Mouse (Mus musculus) hindbrain, postnatal 0 days (tissue): ENCODE results near the gene Olfr1151. TPM values are rescaled to one million over a fixed set of nuclear protein-coding genes. Genes with fewer than 3 reads are reported as not detected.

ENCODE experiments used
- ATAC-seq: fragments of 200-750 bp; cut with Nextera tagmentation; 2 replicates; pipeline ENCODE4 v1.8.0; 2017; ENCODE audit warnings: mild to moderate bottlenecking, moderate TSS enrichment, moderate library complexity
- DNase-seq: peaks from one replicate; pipeline ENCODE4 v3.0.0-alpha.2; 2015; ENCODE audit warnings: low spot score
- H3K27ac ChIP-seq: fragments of 300-500 bp; sonication (generic); 2 replicates; pipeline ENCODE4 v1.5.1; 2014; ENCODE audit warnings: mild to moderate bottlenecking
- H3K27me3 ChIP-seq: fragments of 300-500 bp; sonication (generic); 2 replicates; pipeline ENCODE4 v1.6.1; 2014; ENCODE audit warnings: low read length, mixed read lengths; ENCODE audit not compliant: insufficient read depth
- H3K36me3 ChIP-seq: fragments of 300-500 bp; sonication (generic); 2 replicates; pipeline ENCODE4 v1.6.1; 2014; ENCODE audit warnings: low read length, mixed read lengths; ENCODE audit not compliant: insufficient read depth
- H3K4me1 ChIP-seq: fragments of 300-500 bp; sonication (generic); 2 replicates; pipeline ENCODE4 v1.6.1; 2014; ENCODE audit warnings: antibody characterized with exemption, low read length, mixed read lengths; ENCODE audit not compliant: insufficient read depth
- H3K4me2 ChIP-seq: fragments of 300-500 bp; sonication (generic); 2 replicates; pipeline ENCODE4 v1.6.1; 2014; ENCODE audit warnings: low read depth, mild to moderate bottlenecking, low read length, moderate library complexity, mixed read lengths
- H3K4me3 ChIP-seq: fragments of 300-500 bp; sonication (generic); 2 replicates; pipeline ENCODE4 v1.5.1; 2014; ENCODE audit warnings: low read length
- H3K9ac ChIP-seq: fragments of 300-500 bp; sonication (generic); replicated peaks from 2 replicates; pipeline ENCODE4 v1.6.1; 2014; ENCODE audit warnings: mild to moderate bottlenecking, low read length, moderate library complexity, mixed read lengths
- H3K9me3 ChIP-seq: fragments of 300-500 bp; sonication (generic); 2 replicates; pipeline ENCODE4 v1.6.1; 2016; ENCODE audit warnings: low read length, mixed read lengths
- CTCF ChIP-seq: IDR thresholded peaks from 2 replicates; pipeline ENCODE4 v1.5.1; 2016; ENCODE audit warnings: antibody characterized with exemption, control low read depth, low read depth
- WGBS: fragments of 180-500 bp; shearing (Covaris S2); extraction: QIAGEN DNeasy Blood & Tissue Kit; methylation state at CpG from one replicate; pipeline ENCODE4 v1.1.7; 2014; 5-methylcytosine and 5-hydroxymethylcytosine counted together
- polyA plus RNA-seq: library from polyadenylated mRNA; unstranded; fragments of >200 nt; fragmentation: Nextera tagmentation; extraction: Ambion mirVana; gene quantifications from 2 replicates; pipeline ENCODE4 v1.2.1, GENCODE M21; 2015
- total RNA-seq: library from RNA; depleted of rRNA; stranded (reverse); fragments of >200 nt; gene quantifications from 2 replicates; pipeline ENCODE4 v1.2.3, GENCODE M21; 2014; rRNA removed

The Olfr1151 gene
- total RNA-seq (not detected in 2 replicates), polyA plus RNA-seq (not detected in 2 replicates)

- no peaks in the 10 kb centered on the region for H3K27me3 ChIP-seq
- no peak within 1 kb of the TSS for H3K4me2 ChIP-seq
- no peak within 1 kb of the TSS for H3K9ac ChIP-seq
- no peaks in the 10 kb centered on the region for H3K9me3 ChIP-seq
- ATAC-seq: no peak
- no peak for DNase-seq
- H3K4me3 ChIP-seq: no peak within 1 kb of the TSS
- TF ChIP-seq CTCF: no peak
- H3K36me3 ChIP-seq: no peaks in the 10 kb centered on the region
- no peaks in the 10 kb centered on the region for H3K4me1 ChIP-seq
- 93% methylated on average over 1 of the region's 1 CpGs for WGBS
- H3K27ac ChIP-seq: no peak within 1 kb of the TSS
Observed at GRCm38 (mm10) chr2:87855562-87855961, at the start of gene Olfr1151. Gene Olfr1151, plus strand, starts transcription at chr2:87855862.

DNA sequence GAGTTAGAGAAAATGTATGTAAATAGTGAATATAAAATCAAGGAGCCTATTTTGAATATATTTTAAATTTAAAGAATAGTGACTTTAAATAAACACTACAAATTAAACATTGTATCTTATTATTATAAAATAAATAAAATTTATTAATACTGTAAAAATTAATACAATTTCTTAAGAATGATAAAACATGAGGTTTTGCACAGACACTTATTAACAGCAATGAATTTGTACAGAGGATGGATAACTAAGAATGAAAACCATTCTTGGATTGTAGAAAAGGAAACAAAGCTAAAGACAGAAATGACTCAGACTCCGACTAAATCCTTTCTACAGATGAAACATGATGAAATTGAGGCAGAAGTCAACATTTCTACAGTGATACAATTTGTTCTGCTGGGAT lies 46.1 kb upstream of the Olfr1151 start, which contains the start of gene Olfr1145:
TSS of gene Olfr1145 (plus strand) at position 301 of the 400 bp plus-strand sequence.
- TF ChIP-seq CTCF: no peak
- WGBS: 80% methylated on average over 1 of the region's 1 CpGs

DNA sequence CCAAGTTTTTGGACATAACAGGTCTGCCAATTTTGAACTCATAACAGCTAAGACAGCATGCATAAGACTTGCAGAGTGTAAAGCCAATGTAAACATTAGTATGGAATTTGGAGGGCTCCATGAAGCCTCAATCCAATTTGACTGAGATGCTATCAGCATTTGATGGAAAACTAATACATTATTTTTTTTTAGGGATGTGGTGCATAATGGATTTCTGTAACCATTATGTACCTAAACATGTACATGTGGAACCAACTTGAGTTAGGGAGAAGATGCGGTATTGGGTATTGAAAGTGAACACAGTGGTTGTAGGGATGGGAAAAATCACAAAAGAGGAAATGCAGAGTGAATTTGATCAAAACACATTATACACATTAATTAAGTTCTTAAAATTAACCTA lies 25.4 kb upstream of the Olfr1151 start, which contains the start of gene Olfr1148:
TSS of gene Olfr1148 (plus strand) at position 301 of the 400 bp plus-strand sequence.
- Histone ChIP-seq H3K27me3 (no peaks in the 10 kb centered on the region), H3K27ac (no peak within 1 kb of the TSS), H3K4me3 (no peak within 1 kb of the TSS), H3K9ac (no peak within 1 kb of the TSS), H3K9me3 (no peaks in the 10 kb centered on the region), H3K36me3 (no peaks in the 10 kb centered on the region), H3K4me2 (no peak within 1 kb of the TSS), H3K4me1 (no peaks in the 10 kb centered on the region)
- TF ChIP-seq CTCF: no peak
- DNase-seq: no peak
- 93% methylated on average over 1 of the region's 1 CpGs for WGBS
- ATAC-seq: no peak

More for the DNA sequence above, 46.1 kb upstream of the Olfr1151 start, which contains the start of gene Olfr1145:
- no peak within 1 kb of the TSS for H3K27ac ChIP-seq
- ATAC-seq (no peak), DNase-seq (no peak)
- no peaks in the 10 kb centered on the region for H3K4me1 ChIP-seq
- H3K9me3 ChIP-seq: no peaks in the 10 kb centered on the region
- no peak within 1 kb of the TSS for H3K4me3 ChIP-seq
- H3K27me3 ChIP-seq: no peaks in the 10 kb centered on the region
- no peak within 1 kb of the TSS for H3K4me2 ChIP-seq
- no peak within 1 kb of the TSS for H3K9ac ChIP-seq
- no peaks in the 10 kb centered on the region for H3K36me3 ChIP-seq

- no peaks in the 10 kb centered on the region for H3K9me3 ChIP-seq
- WGBS: 76% methylated on average over 1 of the region's 1 CpGs
- H3K4me3 ChIP-seq: no peak within 1 kb of the TSS
Observed at GRCm38 (mm10) chr2:87843693-87844092, 12.0 kb upstream of the Olfr1151 start, which contains the start of gene Olfr1150-ps1. Gene Olfr1150-ps1, plus strand, starts transcription at chr2:87843993.

GRCm38 (mm10) chr2:87866192-87866591 lies 10.5 kb downstream of the Olfr1151 start, which contains the start of gene Olfr1152:
Gene Olfr1152, plus strand, starts transcription at chr2:87866492.
- Histone ChIP-seq H3K4me2 (no peak within 1 kb of the TSS), H3K36me3 (no peaks in the 10 kb centered on the region), H3K4me1 (no peaks in the 10 kb centered on the region), H3K9ac (no peak within 1 kb of the TSS), H3K4me3 (no peak within 1 kb of the TSS), H3K27ac (no peak within 1 kb of the TSS), H3K9me3 (no peaks in the 10 kb centered on the region), H3K27me3 (no peaks in the 10 kb centered on the region)
- ATAC-seq: no peak
- DNase-seq: no peak
- TF ChIP-seq CTCF: no peak

More at GRCm38 (mm10) chr2:87843693-87844092, 12.0 kb upstream of the Olfr1151 start, which contains the start of gene Olfr1150-ps1:
- no peak for ATAC-seq
- no peaks in the 10 kb centered on the region for H3K27me3 ChIP-seq
- H3K9ac ChIP-seq: no peak within 1 kb of the TSS
- H3K4me2 ChIP-seq: no peak within 1 kb of the TSS
- no peak within 1 kb of the TSS for H3K27ac ChIP-seq
- H3K4me1 ChIP-seq: no peaks in the 10 kb centered on the region
- H3K36me3 ChIP-seq: no peaks in the 10 kb centered on the region
- no peak for DNase-seq
- TF ChIP-seq CTCF: no peak

DNA sequence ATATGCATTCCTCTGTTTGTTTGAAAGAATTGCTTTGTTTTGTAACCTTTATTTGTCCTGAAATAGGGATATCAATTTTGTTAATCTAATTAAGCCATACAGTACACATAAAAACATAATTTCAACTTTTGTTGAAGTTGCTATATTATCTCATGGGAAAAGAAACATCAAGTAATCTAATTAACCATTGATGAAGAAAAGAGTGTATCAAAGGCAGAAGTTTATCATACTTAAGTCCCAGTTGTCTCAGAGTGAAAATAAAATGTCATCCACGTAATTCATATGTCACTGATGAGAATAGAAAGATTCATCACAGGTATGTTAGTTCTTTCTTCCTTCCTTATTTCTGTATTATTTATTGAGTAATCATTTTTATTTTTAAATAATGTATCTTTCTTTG lies 39.0 kb downstream of the Olfr1151 start, which contains the start of gene Olfr1153:
TSS of gene Olfr1153 (plus strand) at position 301 of the 400 bp plus-strand sequence.
- no peaks in the 10 kb centered on the region for H3K36me3 ChIP-seq
- no peak within 1 kb of the TSS for H3K9ac ChIP-seq
- H3K4me2 ChIP-seq: no peak within 1 kb of the TSS
- no peak for DNase-seq
- H3K27me3 ChIP-seq: no peaks in the 10 kb centered on the region
- no peak for ATAC-seq
- H3K4me3 ChIP-seq: no peak within 1 kb of the TSS
- H3K9me3 ChIP-seq: no peaks in the 10 kb centered on the region
- H3K27ac ChIP-seq: no peak within 1 kb of the TSS
- WGBS: 75% methylated on average over 1 of the region's 1 CpGs
- no peak for TF ChIP-seq CTCF
- no peaks in the 10 kb centered on the region for H3K4me1 ChIP-seq

DNA sequence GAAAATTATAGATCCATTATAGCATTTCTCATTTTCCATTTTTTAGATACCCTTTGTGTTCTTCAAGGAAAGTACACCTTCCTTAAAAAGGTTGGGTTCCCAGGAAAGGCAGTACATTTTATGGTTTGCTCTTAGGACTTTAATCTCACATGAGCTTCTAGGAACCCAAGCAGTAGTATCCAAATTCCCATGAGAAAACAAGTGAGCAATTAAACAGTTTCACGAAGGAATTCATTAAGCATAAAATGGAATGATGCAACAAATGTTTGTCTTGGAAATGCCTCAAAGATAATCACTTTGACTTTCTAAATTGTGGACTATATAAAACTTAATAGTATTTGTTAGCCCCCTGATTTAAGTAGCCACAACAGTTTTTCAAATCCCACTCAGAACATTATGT lies 49.4 kb downstream of the Olfr1151 start, which contains the start of gene Olfr1154:
TSS of gene Olfr1154 (minus strand) at position 101 of the 400 bp plus-strand sequence.
- no peak within 1 kb of the TSS for H3K4me2 ChIP-seq
- 85% methylated on average over 1 of the region's 1 CpGs for WGBS
- no peaks in the 10 kb centered on the region for H3K27me3 ChIP-seq
- no peak within 1 kb of the TSS for H3K4me3 ChIP-seq
- no peaks in the 10 kb centered on the region for H3K4me1 ChIP-seq
- H3K9ac ChIP-seq: no peak within 1 kb of the TSS
- H3K9me3 ChIP-seq: no peaks in the 10 kb centered on the region
- no peaks in the 10 kb centered on the region for H3K36me3 ChIP-seq
- no peak for TF ChIP-seq CTCF
- DNase-seq: no peak
- no peak for ATAC-seq
- no peak within 1 kb of the TSS for H3K27ac ChIP-seq

Other genes with a start within 250 kb of the Olfr1151 start
- not detected in 2 replicates for gene Olfr1130, start 249.7 kb upstream of the Olfr1151 start, total RNA-seq
- not detected in 2 replicates for gene Olfr1130, start 249.7 kb upstream of the Olfr1151 start, polyA plus RNA-seq
- not detected in 2 replicates for gene Olfr1131, start 228.8 kb upstream of the Olfr1151 start, total RNA-seq
- not detected in 2 replicates for gene Olfr1131, start 228.8 kb upstream of the Olfr1151 start, polyA plus RNA-seq
- not detected in 2 replicates for gene Olfr1132, start 218.3 kb upstream of the Olfr1151 start, total RNA-seq
- gene Olfr1132, start 218.3 kb upstream of the Olfr1151 start, polyA plus RNA-seq: not detected in 2 replicates
- gene Olfr1133, start 208.5 kb upstream of the Olfr1151 start, total RNA-seq: not detected in 2 replicates
- gene Olfr1133, start 208.5 kb upstream of the Olfr1151 start, polyA plus RNA-seq: not detected in 2 replicates
- gene Olfr1134, start 197.4 kb upstream of the Olfr1151 start, total RNA-seq: not detected in 2 replicates
- gene Olfr1134, start 197.4 kb upstream of the Olfr1151 start, polyA plus RNA-seq: not detected in 2 replicates
- gene Olfr1135, start 182.2 kb upstream of the Olfr1151 start, total RNA-seq: not detected in 2 replicates
- not detected in 2 replicates for gene Olfr1135, start 182.2 kb upstream of the Olfr1151 start, polyA plus RNA-seq
- gene Olfr1136, start 161.9 kb upstream of the Olfr1151 start, total RNA-seq: not detected in 2 replicates
- gene Olfr1136, start 161.9 kb upstream of the Olfr1151 start, polyA plus RNA-seq: not detected in 2 replicates
- gene Olfr1137, start 142.7 kb upstream of the Olfr1151 start, total RNA-seq: not detected in 2 replicates
- not detected in 2 replicates for gene Olfr1137, start 142.7 kb upstream of the Olfr1151 start, polyA plus RNA-seq
- gene Olfr1138, start 115.9 kb upstream of the Olfr1151 start, total RNA-seq: not detected in 2 replicates
- not detected in 2 replicates for gene Olfr1138, start 115.9 kb upstream of the Olfr1151 start, polyA plus RNA-seq
- gene Olfr1140, start 112.1 kb upstream of the Olfr1151 start, total RNA-seq: not detected in 2 replicates
- gene Olfr1140, start 112.1 kb upstream of the Olfr1151 start, polyA plus RNA-seq: 0.20 TPM in 1 of 2 replicates, not detected in the other
- not detected in 2 replicates for gene Olfr1141, start 101.9 kb upstream of the Olfr1151 start, total RNA-seq
- not detected in 2 replicates for gene Olfr1141, start 101.9 kb upstream of the Olfr1151 start, polyA plus RNA-seq
- gene Olfr152, start 76.4 kb upstream of the Olfr1151 start, total RNA-seq: not detected in 2 replicates
- gene Olfr152, start 76.4 kb upstream of the Olfr1151 start, polyA plus RNA-seq: not detected in 2 replicates
- gene Olfr1143, start 55.3 kb upstream of the Olfr1151 start, total RNA-seq: not detected in 2 replicates
- not detected in 2 replicates for gene Olfr1143, start 55.3 kb upstream of the Olfr1151 start, polyA plus RNA-seq
- not detected in 2 replicates for gene Olfr1145, start 46.0 kb upstream of the Olfr1151 start, total RNA-seq
- not detected in 2 replicates for gene Olfr1145, start 46.0 kb upstream of the Olfr1151 start, polyA plus RNA-seq
- gene Olfr1148, start 25.3 kb upstream of the Olfr1151 start, total RNA-seq: not detected in 2 replicates
- gene Olfr1148, start 25.3 kb upstream of the Olfr1151 start, polyA plus RNA-seq: not detected in 2 replicates
- gene Olfr1150-ps1, start 11.9 kb upstream of the Olfr1151 start, total RNA-seq: not detected in 2 replicates
- gene Olfr1150-ps1, start 11.9 kb upstream of the Olfr1151 start, polyA plus RNA-seq: not detected in 2 replicates
- not detected in 2 replicates for gene Olfr1152, start 10.6 kb downstream of the Olfr1151 start, total RNA-seq
- gene Olfr1152, start 10.6 kb downstream of the Olfr1151 start, polyA plus RNA-seq: not detected in 2 replicates
- gene Olfr1153, start 39.1 kb downstream of the Olfr1151 start, total RNA-seq: not detected in 2 replicates
- not detected in 2 replicates for gene Olfr1153, start 39.1 kb downstream of the Olfr1151 start, polyA plus RNA-seq
- gene Olfr1154, start 49.3 kb downstream of the Olfr1151 start, total RNA-seq: not detected in 2 replicates
- not detected in 2 replicates for gene Olfr1154, start 49.3 kb downstream of the Olfr1151 start, polyA plus RNA-seq
- not detected in 2 replicates for gene Olfr1155, start 89.3 kb downstream of the Olfr1151 start, total RNA-seq
- gene Olfr1155, start 89.3 kb downstream of the Olfr1151 start, polyA plus RNA-seq: not detected in 2 replicates
- gene Olfr1156, start 97.2 kb downstream of the Olfr1151 start, total RNA-seq: not detected in 2 replicates
- gene Olfr1156, start 97.2 kb downstream of the Olfr1151 start, polyA plus RNA-seq: not detected in 2 replicates
- gene Olfr1157, start 112.4 kb downstream of the Olfr1151 start, total RNA-seq: not detected in 2 replicates
- gene Olfr1157, start 112.4 kb downstream of the Olfr1151 start, polyA plus RNA-seq: not detected in 2 replicates
- gene Olfr74, start 118.8 kb downstream of the Olfr1151 start, total RNA-seq: not detected in 2 replicates
- not detected in 2 replicates for gene Olfr74, start 118.8 kb downstream of the Olfr1151 start, polyA plus RNA-seq
- gene Olfr1158, start 134.3 kb downstream of the Olfr1151 start, total RNA-seq: not detected in 2 replicates
- not detected in 2 replicates for gene Olfr1158, start 134.3 kb downstream of the Olfr1151 start, polyA plus RNA-seq
- not detected in 2 replicates for gene Olfr1160, start 152.4 kb downstream of the Olfr1151 start, total RNA-seq
- not detected in 2 replicates for gene Olfr1160, start 152.4 kb downstream of the Olfr1151 start, polyA plus RNA-seq
- not detected in 2 replicates for gene Olfr1161, start 166.9 kb downstream of the Olfr1151 start, total RNA-seq
- gene Olfr1161, start 166.9 kb downstream of the Olfr1151 start, polyA plus RNA-seq: not detected in 2 replicates
- gene Olfr73, start 181.8 kb downstream of the Olfr1151 start, total RNA-seq: not detected in 2 replicates
- gene Olfr73, start 181.8 kb downstream of the Olfr1151 start, polyA plus RNA-seq: not detected in 2 replicates
- gene Olfr1162, start 195.3 kb downstream of the Olfr1151 start, total RNA-seq: not detected in 2 replicates
- not detected in 2 replicates for gene Olfr1162, start 195.3 kb downstream of the Olfr1151 start, polyA plus RNA-seq
- gene Olfr1163, start 216.0 kb downstream of the Olfr1151 start, total RNA-seq: not detected in 2 replicates
- gene Olfr1163, start 216.0 kb downstream of the Olfr1151 start, polyA plus RNA-seq: not detected in 2 replicates
- gene Olfr1164, start 238.1 kb downstream of the Olfr1151 start, total RNA-seq: not detected in 2 replicates
- not detected in 2 replicates for gene Olfr1164, start 238.1 kb downstream of the Olfr1151 start, polyA plus RNA-seq